Mouse (Mus musculus) layer of hippocampus, adult 18-20 months (tissue): ENCODE results near the gene Pip5k1b. TPM values are rescaled to one million over a fixed set of nuclear protein-coding genes. Genes with fewer than 3 reads are reported as not detected.
"Not testable (repeated sequence)": the region's sequence is repeated elsewhere in the genome, so short reads cannot be mapped to it uniquely, and the experiment has no call there.

Experiments
- DNase-seq, 2 experiments: peaks; one replicate each; pipeline ENCODE4 v3.0.0; 2022; ENCODE audit warnings: low spot score in 2 of 2
- long read RNA-seq: library from polyadenylated mRNA; stranded (forward); transcript quantifications from one replicate; pipeline ENCODE4 v2.0.0, GENCODE M21; 2021
- total RNA-seq, 2 experiments: library from RNA; stranded (reverse); gene quantifications; 2 replicates each; pipeline ENCODE4 v1.2.3; 2021

The Pip5k1b gene
- total RNA-seq = 10 to 100 TPM; 70.0 to 70.8 TPM
- long read RNA-seq, transcript Pip5k1b-201 (15 exons, 2,573 nt) = major isoform, 46 of 60 reads
- long read RNA-seq, partial matches to known transcripts = 6 of 60 reads
- long read RNA-seq, other reads (novel, unspliced or antisense) = 8 of 60 reads

DNA sequence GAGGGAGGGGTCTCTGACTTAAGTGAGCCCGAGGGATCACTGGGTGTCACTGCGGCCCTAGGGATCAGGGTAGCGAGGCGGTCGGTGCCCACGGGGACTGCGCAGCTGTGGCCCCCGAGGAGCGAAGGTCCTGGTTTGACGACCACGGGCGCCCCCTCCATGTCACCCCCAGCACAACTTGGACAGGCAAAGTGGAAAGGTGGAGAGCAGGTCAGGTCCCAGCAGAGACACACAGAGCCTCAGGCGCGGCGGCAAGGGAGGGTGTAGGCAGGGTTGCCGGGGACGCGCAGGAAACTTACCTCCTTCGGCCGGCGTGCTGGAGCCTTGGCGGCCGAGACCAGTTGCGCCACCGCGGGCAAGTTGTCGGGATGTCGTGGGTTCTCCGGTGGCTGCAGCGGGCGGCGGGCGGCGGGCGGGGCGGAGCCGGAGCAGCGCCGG lies at the start of gene Pip5k1b:
Gene Pip5k1b (minus strand): TSS at position 407 of the 438 bp plus-strand sequence.
- DNase-seq = peak; percentile 17 to 34

DNA sequence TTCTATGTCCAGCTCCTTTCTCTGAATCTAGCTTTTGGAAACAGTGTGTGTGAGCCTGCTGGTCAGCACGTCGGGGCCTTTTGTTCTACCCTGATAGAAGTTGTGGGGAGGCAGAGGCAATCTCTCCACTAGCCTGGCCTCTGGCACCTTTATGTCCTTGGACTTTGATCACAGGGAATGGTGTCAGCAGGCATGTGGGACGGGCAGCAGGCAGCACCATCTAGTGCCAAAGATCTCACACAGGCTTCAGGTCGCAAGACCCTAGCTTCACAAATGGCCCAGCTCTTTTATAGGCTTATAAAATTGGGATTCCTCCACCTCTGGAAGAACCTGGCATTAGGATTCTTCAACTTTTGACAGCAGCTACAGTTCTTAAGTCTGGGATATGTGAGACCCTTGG lies 48.4 kb upstream of the Pip5k1b start:
- DNase-seq = no peak

DNA sequence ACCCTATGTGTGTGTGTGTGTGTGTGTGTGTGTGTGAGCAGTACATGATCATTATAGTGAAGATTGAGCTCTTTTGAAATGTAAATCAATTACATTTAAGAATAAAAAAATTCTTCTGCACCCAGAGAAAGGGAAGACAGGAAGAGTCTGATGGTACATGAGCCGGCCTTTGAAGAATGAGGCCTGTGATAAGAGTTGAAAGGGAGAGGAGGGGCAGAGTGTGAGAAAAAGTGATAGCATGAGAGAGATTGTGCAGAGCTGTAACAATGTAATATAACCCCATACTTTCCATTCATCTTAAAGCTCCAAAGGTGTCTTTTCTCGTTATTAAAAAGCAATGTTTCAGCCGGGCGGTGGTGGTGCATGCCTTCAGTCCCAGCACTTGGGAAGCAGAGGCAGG lies 47.8 kb upstream of the Pip5k1b start:
- DNase-seq = no peak

DNA sequence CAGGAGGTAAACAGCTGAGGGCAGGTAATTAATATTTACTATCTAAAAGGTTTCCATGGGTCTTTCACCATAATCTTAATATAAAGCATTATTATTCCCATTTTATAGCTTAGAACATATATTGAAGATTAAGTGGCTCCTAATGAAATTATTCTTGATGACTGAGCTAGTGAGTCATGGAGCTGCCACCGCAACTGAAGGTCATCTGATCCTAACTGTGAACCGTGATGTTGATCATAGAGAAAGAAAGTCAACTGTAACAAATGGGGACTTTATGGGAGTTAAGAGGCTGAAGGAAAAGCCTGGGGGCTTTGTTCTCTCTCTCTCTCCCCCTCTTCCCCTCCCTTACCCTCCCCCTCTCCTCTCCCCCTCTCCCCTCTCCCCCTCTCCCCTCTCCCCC lies 31.1 kb upstream of the Pip5k1b start:
- DNase-seq = no peak

DNA sequence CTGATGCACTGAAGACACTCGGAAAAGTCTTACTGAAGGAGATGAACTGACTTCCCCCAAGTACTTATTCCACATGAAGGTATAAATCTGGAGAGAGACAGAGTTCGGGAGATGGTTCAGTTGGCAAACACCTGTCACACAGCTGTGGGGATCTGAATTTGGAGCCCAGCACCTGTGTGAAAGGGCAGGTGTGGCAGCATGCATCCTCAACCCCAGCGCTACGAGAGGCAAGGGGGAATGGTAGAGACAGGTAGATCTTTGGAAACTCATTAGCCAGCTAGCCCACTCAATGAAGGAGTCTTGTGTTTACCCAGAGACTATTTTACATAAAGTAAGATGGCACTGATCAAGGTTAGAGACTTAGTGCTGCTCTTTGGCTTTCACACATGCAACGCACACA lies 29.5 kb upstream of the Pip5k1b start:
- no peak for DNase-seq

DNA sequence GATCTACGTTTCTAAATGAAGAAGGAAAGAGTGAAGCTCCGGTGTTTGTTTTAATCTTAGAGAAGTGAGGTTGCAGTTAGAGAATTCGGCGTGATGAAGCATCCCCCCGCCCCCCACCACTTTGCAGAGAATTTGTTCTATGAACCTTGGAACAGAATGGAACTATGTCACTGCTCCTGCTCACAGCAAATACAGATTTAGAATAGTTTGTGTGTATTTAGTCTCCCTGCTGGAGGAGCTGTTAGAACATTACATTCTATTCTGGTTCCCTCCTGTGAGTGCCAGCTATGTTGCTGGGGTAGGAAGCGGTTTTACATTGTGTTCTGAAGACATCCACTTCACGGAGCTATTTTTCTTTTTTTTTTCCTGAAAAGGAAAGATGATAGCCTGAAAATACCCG lies 28.3 kb upstream of the Pip5k1b start:
- DNase-seq = peak; percentile 21 to 74

DNA sequence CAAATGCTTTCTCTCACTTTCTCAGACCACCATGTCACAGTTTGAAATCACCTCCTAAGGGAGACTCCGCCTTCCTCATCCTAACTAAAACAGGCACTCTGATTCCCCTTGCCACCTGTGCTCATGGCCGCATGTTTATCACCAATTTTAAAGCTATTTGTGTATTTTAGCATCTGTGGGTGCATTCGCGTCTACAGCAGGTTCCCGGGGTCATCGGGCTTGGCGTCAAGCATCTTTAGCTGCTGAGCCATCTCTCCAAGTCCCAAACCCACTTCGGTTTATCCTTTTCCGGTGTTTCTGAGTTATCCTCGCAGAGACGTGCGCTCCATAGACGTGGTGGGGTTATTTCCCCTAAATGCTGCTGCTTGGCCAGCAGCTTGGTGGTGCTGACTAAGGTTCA lies 20.5 kb upstream of the Pip5k1b start:
- no peak for DNase-seq

DNA sequence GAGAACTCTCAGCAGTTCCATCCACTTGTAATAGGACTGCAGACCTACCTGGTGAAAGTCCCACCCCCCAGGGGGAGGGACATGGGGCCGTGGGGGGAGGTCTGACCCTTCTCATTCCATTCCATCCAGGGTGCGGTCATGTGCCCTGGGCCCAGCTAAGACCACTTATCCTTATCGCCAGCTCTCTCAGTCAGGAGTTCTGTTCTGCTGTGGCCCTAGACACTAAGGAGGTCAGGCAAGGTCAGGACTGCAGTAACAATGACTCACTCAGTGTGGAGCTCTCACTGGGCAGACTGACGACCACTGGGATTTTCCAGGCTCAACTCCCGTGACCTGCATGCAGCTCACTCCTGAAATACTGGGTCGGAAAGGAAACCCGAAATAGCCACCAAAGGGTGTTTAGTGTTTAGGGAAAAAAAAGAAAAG lies 16.1 kb upstream of the Pip5k1b start:
- no peak for DNase-seq

DNA sequence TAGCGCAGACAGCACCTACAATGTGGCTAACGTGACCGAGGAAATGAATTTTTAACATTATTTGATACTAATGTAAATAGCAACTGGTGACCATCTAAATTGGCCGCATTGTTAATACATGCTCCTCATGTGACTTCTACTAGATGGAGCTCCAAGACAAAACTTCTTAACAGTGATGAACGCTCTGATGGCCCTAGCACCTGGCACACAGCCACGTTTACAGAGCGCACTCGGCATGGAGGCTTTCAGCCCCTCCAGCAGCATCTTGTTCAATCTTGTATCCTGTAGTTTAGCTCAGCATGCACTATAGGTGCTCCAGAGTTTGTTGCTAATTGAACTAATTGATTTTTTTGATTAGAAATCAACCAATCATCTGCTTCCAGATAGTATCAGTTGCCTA lies 15.3 kb upstream of the Pip5k1b start:
- no peak for DNase-seq

DNA sequence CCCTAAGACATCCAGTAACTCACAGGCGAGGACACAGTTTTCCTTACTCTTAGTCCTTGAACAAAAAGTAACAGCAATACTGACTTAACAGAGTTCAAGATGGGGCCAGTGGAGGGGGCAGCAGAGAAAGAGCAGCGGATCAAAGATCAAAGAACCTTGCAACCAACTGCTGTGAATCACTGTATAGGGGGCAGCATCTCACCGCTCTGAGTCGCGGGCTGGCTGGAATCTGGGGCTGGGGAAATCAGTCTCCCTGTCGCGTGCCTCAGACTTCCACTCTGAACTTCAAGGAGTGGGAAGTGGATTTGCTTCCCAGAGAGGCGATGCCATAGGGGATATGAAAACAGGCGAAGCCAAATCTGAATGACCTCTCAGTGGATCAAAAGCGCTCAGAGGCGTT lies 1.8 kb upstream of the Pip5k1b start:
- DNase-seq = no peak

DNA sequence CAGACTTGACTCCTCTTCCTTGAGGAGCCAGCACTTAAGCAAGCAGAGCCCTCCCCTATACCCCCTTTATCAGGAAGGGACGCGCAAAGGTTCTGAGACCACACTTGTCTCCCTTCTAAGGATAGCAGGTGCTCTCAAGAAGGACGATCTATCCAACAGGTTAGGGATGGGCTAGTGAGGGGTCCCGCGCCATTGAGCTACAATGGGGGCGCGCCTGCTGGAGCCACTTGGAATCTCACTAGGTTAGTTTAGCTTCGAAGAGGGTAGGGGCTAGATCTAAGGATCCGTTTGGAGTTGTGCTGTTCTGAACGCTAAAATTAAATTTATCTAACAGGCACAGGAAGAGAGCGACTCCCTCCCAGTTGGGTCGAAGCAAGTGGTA lies 904 bp upstream of the Pip5k1b start:
- no peak for DNase-seq

- DNase-seq = peak; percentile 63 to 77
These were observed 372 bp upstream of the Pip5k1b start for GRCm38 (mm10) chr19:24555904-24556584.

- DNase-seq = peak in 1 of 2 experiments; percentile 43
These were observed 684 bp downstream of the Pip5k1b start for GRCm38 (mm10) chr19:24554911-24555465.

DNA sequence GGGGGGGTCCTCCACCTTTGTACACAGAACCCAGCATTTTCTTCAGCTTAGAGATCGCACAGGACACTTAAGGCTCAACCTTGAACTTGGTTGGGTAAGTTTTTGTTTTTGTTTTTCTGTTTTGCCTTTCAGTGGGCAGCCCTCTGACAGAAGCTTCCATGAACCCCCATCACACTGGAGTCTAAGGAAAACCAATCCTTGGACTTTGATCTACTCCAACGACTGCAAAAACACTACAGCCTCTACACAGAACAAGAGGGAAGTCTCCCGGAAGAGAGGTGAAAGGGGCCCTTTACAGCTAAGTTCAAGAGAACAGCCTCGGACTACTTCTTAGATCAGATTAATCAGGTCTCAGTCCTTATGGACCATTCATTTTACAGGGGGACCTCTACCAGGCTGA lies 1.2 kb downstream of the Pip5k1b start:
- DNase-seq = no peak

GRCm38 (mm10) chr19:24553291-24554075 lies 2.2 kb downstream of the Pip5k1b start:
- DNase-seq = no peak

DNA sequence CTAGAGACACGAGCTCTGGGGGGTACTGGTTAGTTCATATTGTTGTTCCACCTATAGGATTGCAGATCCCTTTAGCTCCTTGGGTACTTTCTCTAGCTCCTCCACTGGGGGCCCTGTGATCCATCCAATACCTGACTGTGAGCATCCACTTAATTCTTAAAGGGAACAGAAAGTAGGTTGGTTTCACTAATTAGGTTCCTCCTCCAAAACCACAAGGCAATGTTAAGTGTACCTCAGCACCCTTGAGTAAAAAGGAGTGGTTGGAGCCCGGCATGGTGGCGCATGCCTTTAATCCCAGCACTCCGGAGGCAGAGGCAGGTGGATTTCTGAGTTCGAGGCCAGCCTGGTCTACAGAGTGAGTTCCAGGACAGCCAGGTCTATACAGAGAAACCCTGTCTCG lies 3.0 kb downstream of the Pip5k1b start:
- DNase-seq = not testable (repeated sequence)

DNA sequence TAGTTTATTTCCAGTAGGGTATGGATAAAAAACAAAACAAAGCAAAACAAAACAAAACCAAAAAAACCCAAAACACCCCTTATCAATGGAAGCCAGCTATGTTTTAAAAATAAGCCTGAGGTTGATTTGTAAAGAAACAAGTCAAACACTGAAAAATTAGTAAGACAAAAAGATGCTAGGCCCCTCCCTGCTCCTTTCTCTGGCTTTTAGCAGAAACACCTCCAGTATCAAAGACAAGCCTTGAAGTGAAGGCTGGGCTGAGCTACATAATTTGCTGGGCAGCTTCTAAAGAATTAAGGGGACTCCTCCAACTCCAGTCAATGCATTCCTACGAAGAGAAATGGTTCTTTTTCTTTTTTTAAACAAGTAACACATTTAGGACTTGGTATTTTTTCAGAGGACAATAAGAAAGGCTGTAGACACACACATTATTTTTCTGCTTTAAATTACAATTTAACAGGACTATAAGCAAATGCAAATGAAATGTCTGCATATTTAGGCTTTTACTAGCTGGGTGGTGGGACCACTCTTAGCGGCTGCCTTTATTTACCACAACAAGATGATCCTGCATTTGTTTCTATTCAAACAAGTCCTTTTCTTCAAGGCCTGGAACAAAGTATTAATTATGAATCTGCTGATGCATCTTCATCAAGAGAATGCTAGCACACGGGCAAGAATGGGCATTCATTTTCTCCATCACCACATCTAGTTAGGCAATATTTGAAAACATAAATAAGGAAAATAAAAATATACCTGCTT lies 4.3 kb downstream of the Pip5k1b start:
- DNase-seq = no peak

DNA sequence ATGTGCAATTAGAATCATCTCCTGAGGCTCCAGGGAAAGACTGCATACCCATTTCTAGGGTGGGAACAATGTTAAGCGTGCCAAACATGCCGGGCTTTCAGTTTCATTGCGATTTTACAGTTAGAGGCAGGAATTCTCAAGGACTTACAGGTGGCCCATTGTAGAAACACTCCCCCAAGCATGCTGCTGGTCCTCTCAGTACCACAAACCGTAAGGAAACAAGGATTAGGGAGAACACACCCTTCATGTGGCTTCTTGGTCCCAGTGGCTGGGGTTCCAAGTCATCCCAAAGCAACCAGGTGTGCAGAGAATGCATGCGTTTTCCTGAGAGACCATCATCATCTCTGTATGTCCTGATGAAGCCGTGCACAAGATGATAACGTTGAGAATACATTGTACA lies 4.9 kb downstream of the Pip5k1b start:
- DNase-seq = no peak

GRCm38 (mm10) chr19:24550016-24550415 lies 5.7 kb downstream of the Pip5k1b start:
- DNase-seq = no peak

DNA sequence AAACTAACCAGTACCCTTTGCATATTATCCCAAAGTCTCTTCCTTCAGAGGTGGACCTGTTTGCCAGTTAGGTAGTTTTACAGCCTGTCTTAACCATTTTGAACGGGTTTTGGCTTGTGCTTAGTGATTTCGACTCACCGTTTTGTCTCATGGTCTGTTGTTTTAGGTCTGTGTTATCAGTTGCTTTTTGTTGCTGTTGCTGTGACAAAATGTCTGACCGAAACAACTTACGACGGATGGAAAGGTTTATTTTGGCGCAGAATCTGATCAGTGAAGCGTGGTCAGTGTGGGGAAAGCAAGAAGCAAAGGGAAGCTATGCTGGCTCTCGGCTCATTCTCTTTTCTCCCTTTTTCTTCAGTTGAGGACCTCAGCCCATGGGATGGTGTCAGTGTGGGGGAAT lies 7.3 kb downstream of the Pip5k1b start:
- DNase-seq = no peak

- DNase-seq = no peak
These were observed 9.5 kb downstream of the Pip5k1b start for GRCm38 (mm10) chr19:24546153-24546552.
